Mouse (Mus musculus) Patski (cell line): Measurements from ENCODE around the gene Kank2. TPM values are rescaled to one million over a fixed set of nuclear protein-coding genes. Genes with fewer than 3 reads are reported as not detected.
"Not testable (repeated sequence)": the region's sequence is repeated elsewhere in the genome, so short reads cannot be mapped to it uniquely, and the experiment has no call there.

ENCODE experiments used
- ATAC-seq: fragments of 100-300 bp; one replicate; pipeline ENCODE4 v1.8.0; 2021
- CTCF ChIA-PET: fragments of 350-600 bp; sonication (Branson Sonifier 250); formaldehyde crosslinking; loops from one replicate; lab custom pipeline; 2022; ENCODE audit warnings: inconsistent platforms; lab: Charles Lee
- POLR2A ChIA-PET: fragments of 350-600 bp; sonication (Branson Sonifier 250); formaldehyde crosslinking; loops from one replicate; lab custom pipeline; 2022; ENCODE audit warnings: antibody characterized with exemption, inconsistent platforms; lab: Charles Lee
- DNase-seq: peaks from one replicate; pipeline ENCODE4 v3.0.0-alpha.2; 2011; ENCODE audit warnings: low read depth, low spot score
- H3K27me3 ChIP-seq: fragments of 371-371 bp; one replicate; pipeline ENCODE4 v1.5.1; 2021
- CTCF ChIP-seq: fragments of 100-300 bp; IDR thresholded peaks from one replicate; pipeline ENCODE4 v1.5.1; 2021
- in situ Hi-C: fragments of 300-500 bp; cut with MboI; formaldehyde crosslinking; loops from 3 replicates; pipeline ENCODE4 v1.11.1; 2018; ENCODE audit warnings: low pct_unique_long_range_greater_than_20kb, mixed read lengths
- polyA plus RNA-seq: library from polyadenylated mRNA; unstranded; gene quantifications from one replicate; pipeline ENCODE4 v1.2.3, GENCODE M21; 2021

The Kank2 gene
- polyA plus RNA-seq, 1 experiment from 2014 or later, result 62.4 TPM

- in situ Hi-C loops, result no loop called here
- ATAC-seq, result peak; percentile 37
- no peak for TF ChIP-seq CTCF
These were observed 611 bp downstream of the Kank2 start for GRCm38 (mm10) chr9:21797921-21798344.

GRCm38 (mm10) chr9:21796919-21797318 is 1.6 kb downstream of the Kank2 start:
- DNase-seq (no peak), ATAC-seq (no peak)
- in situ Hi-C loops, result no loop called here
- H3K27me3 ChIP-seq, result no peaks in the 10 kb centered on the region
- ChIA-PET CTCF (no interaction called here), POLR2A (no interaction called here)
- TF ChIP-seq CTCF, result no peak

More at GRCm38 (mm10) chr9:21797921-21798344, 611 bp downstream of the Kank2 start:
- no peaks in the 10 kb centered on the region for H3K27me3 ChIP-seq
- ChIA-PET CTCF (interaction anchor here (1.0 to 1.6 kb wide), 2 partner anchors 37 to 44 kb away, joined by 3 to 4 read pairs; no protein-coding TSS in a partner anchor), POLR2A (interaction anchor here (1.4 kb wide), 1 partner anchor 44 kb away, joined by 4 read pairs; no protein-coding TSS in a partner anchor)
- DNase-seq, result no peak

GRCm38 (mm10) chr9:21796259-21796658 is 2.3 kb downstream of the Kank2 start:
- no peaks in the 10 kb centered on the region for H3K27me3 ChIP-seq
- ATAC-seq (no peak), DNase-seq (no peak)
- in situ Hi-C loops, result no loop called here
- POLR2A ChIA-PET, result interaction anchor here (0.6 kb wide), 1 partner anchor 46 kb away, joined by 3 read pairs; no protein-coding TSS in a partner anchor
- TF ChIP-seq CTCF, result no peak
- CTCF ChIA-PET, result interaction anchor here (1.2 kb wide), 1 partner anchor 8 kb away, joined by 3 read pairs; no protein-coding TSS in a partner anchor

- no peak for TF ChIP-seq CTCF
- CTCF ChIA-PET, result interaction anchor here (1.2 kb wide), 1 partner anchor 9 kb away, joined by 3 read pairs; no protein-coding TSS in a partner anchor
- in situ Hi-C loops, result no loop called here
- no peak for DNase-seq
- POLR2A ChIA-PET, result interaction anchor here (0.6 to 1.1 kb wide), 2 partner anchors 35 to 47 kb away, joined by 3 read pairs; no protein-coding TSS in a partner anchor
- H3K27me3 ChIP-seq, result no peaks in the 10 kb centered on the region
- no peak for ATAC-seq
These were observed 3.0 kb downstream of the Kank2 start for GRCm38 (mm10) chr9:21795579-21795978.

- DNase-seq, result no peak
- no peak for ATAC-seq
- no peak for TF ChIP-seq CTCF
- POLR2A ChIA-PET, result interaction anchor here (1.1 kb wide), 1 partner anchor 34 kb away, joined by 3 read pairs; no protein-coding TSS in a partner anchor
- H3K27me3 ChIP-seq, result no peaks in the 10 kb centered on the region
- CTCF ChIA-PET, result interaction anchor here (1.2 kb wide), 1 partner anchor 9 kb away, joined by 3 read pairs; no protein-coding TSS in a partner anchor
- in situ Hi-C loops, result no loop called here
These were observed 3.6 kb downstream of the Kank2 start for GRCm38 (mm10) chr9:21794925-21795324.

- TF ChIP-seq CTCF, result no peak
- no peaks in the 10 kb centered on the region for H3K27me3 ChIP-seq
- in situ Hi-C loops, result no loop called here
- POLR2A ChIA-PET, result interaction anchor here (1.1 kb wide), 1 partner anchor 34 kb away, joined by 3 read pairs; no protein-coding TSS in a partner anchor
- CTCF ChIA-PET, result no interaction called here
- no peak for ATAC-seq
- no peak for DNase-seq
These were observed 4.2 kb downstream of the Kank2 start for GRCm38 (mm10) chr9:21794344-21794834.

GRCm38 (mm10) chr9:21793507-21793906 is 5.0 kb downstream of the Kank2 start:
- in situ Hi-C loops, CTCF ChIA-PET, DNase-seq, ATAC-seq, H3K27me3 ChIP-seq: not testable (repeated sequence)
- POLR2A ChIA-PET, result interaction anchor here (1.2 kb wide), 1 partner anchor 33 kb away, joined by 3 read pairs; the partner anchor contains the start of gene Spc24

- in situ Hi-C loops, result no loop called here
- POLR2A ChIA-PET, result interaction anchor here (1.2 kb wide), 1 partner anchor 32 kb away, joined by 3 read pairs; the partner anchor contains the start of gene Spc24
- ATAC-seq (peak; percentile 13), DNase-seq (peak; percentile 60)
- CTCF ChIA-PET, result interaction anchor here (0.6 to 1.8 kb wide), 2 partner anchors 22 to 32 kb away, joined by 3 read pairs; no protein-coding TSS in a partner anchor
- no peaks in the 10 kb centered on the region for H3K27me3 ChIP-seq
- TF ChIP-seq CTCF, result no peak
These were observed 5.9 kb downstream of the Kank2 start for GRCm38 (mm10) chr9:21792644-21793043.

- no peaks in the 10 kb centered on the region for H3K27me3 ChIP-seq
- DNase-seq (peak; percentile 78), ATAC-seq (peak; percentile 74)
- ChIA-PET CTCF (interaction anchor here (0.6 to 4.2 kb wide), 3 partner anchors 13 to 31 kb away, joined by 3 to 20 read pairs (median 3); no protein-coding TSS in a partner anchor), POLR2A (no interaction called here)
- in situ Hi-C loops, result no loop called here
- no peak for TF ChIP-seq CTCF
These were observed 6.7 kb downstream of the Kank2 start for GRCm38 (mm10) chr9:21791861-21792260.

- no peak for ATAC-seq
- no peak for DNase-seq
- TF ChIP-seq CTCF, result no peak
- H3K27me3 ChIP-seq, result no peaks in the 10 kb centered on the region
- CTCF ChIA-PET, result interaction anchor here (0.8 to 4.2 kb wide), 4 partner anchors 9 to 28 kb away, joined by 3 to 20 read pairs (median 3); partner anchors contain the start of gene Spc24
- POLR2A ChIA-PET, result no interaction called here
- in situ Hi-C loops, result no loop called here
These were observed 10.3 kb downstream of the Kank2 start for GRCm38 (mm10) chr9:21788234-21788633.

GRCm38 (mm10) chr9:21787654-21788053 is 10.9 kb downstream of the Kank2 start:
- DNase-seq (no peak), ATAC-seq (no peak)
- ChIA-PET POLR2A (no interaction called here), CTCF (interaction anchor here (0.8 to 1.2 kb wide), 2 partner anchors 8 to 17 kb away, joined by 3 read pairs; no protein-coding TSS in a partner anchor)
- in situ Hi-C loops, result no loop called here
- H3K27me3 ChIP-seq, result no peaks in the 10 kb centered on the region
- TF ChIP-seq CTCF, result no peak
